Mouse (Mus musculus): ENCODE data around the gene Rhbdl1. TPM values are rescaled to one million over a fixed set of nuclear protein-coding genes. Genes with fewer than 3 reads are reported as not detected.
A peak's percentile ranks its signal among the peaks of the same experiment; 100 is the strongest.

The Rhbdl1 gene
- polyA plus RNA-seq, 1 experiment from 2014 or later: 3.1 TPM

- WGBS: 97% methylated on average over 27 of the region's 27 CpGs
- no peak for DNase-seq (ENCODE audit: low spot score)
- H3K27ac ChIP-seq: no peak overlapping the region
- 0 out of 2 replicates have a peak overlapping the region, but pooled peaks have one; percentile 76 for H3K4me3 ChIP-seq
- peaks cover 78% of the 10 kb centered on the region for H3K4me1 ChIP-seq (replicated peaks)
- no peaks in the 10 kb centered on the region for H3K9me3 ChIP-seq
- H3K27me3 ChIP-seq (ENCODE audit: insufficient read depth, poor library complexity, severe bottlenecking): peaks cover 2% of the 10 kb centered on the region; the same call in 1 of the 2 replicates
- H3K36me3 ChIP-seq: peaks cover 49% of the 10 kb centered on the region
These were observed 11.0 kb downstream of the Rhbdl1 start for GRCm38 (mm10) chr17:25825984-25826570.

- Histone ChIP-seq H3K36me3 (peaks cover 41% of the 10 kb centered on the region), H3K9me3 (no peaks in the 10 kb centered on the region), H3K27me3 (ENCODE audit: insufficient read depth, poor library complexity, severe bottlenecking) (peaks cover 10% of the 10 kb centered on the region), H3K4me1 (replicated peaks) (peaks cover 70% of the 10 kb centered on the region), H3K4me3 (peak overlapping the region; percentile 76), H3K27ac (no peak overlapping the region)
- no peak for DNase-seq (ENCODE audit: low spot score)
- WGBS: 87% methylated on average over 6 of the region's 6 CpGs
These were observed 11.8 kb downstream of the Rhbdl1 start for GRCm38 (mm10) chr17:25825311-25825710.

GRCm38 (mm10) chr17:25824362-25825142 is 12.5 kb downstream of the Rhbdl1 start:
- peaks cover 36% of the 10 kb centered on the region for H3K36me3 ChIP-seq
- WGBS: 71% methylated on average over 17 of the region's 17 CpGs
- no peak for DNase-seq (ENCODE audit: low spot score)
- peak overlapping the region; percentile 76 for H3K4me3 ChIP-seq
- no peaks in the 10 kb centered on the region for H3K9me3 ChIP-seq
- H3K27me3 ChIP-seq (ENCODE audit: insufficient read depth, poor library complexity, severe bottlenecking): peaks cover 17% of the 10 kb centered on the region
- peak overlapping the region; percentile 88 for H3K27ac ChIP-seq
- H3K4me1 ChIP-seq (replicated peaks): peaks cover 68% of the 10 kb centered on the region

- Histone ChIP-seq H3K4me1 (replicated peaks) (peaks cover 66% of the 10 kb centered on the region), H3K36me3 (peaks cover 41% of the 10 kb centered on the region), H3K27ac (peak within 1 kb of the TSS; percentile 88), H3K9me3 (no peaks in the 10 kb centered on the region), H3K27me3 (ENCODE audit: insufficient read depth, poor library complexity, severe bottlenecking) (peaks cover 28% of the 10 kb centered on the region), H3K4me3 (peak within 1 kb of the TSS; percentile 76)
- DNase-seq (ENCODE audit: low spot score): peak; percentile 80
- under 1% methylated on average over 18 of the region's 18 CpGs for WGBS
These were observed 13.6 kb downstream of the Rhbdl1 start, which contains the start of gene Wdr24 for GRCm38 (mm10) chr17:25823452-25823851. Gene Wdr24, plus strand, starts transcription at chr17:25823627.

- H3K9me3 ChIP-seq: no peaks in the 10 kb centered on the region
- H3K27me3 ChIP-seq (ENCODE audit: insufficient read depth, poor library complexity, severe bottlenecking): peaks cover 56% of the 10 kb centered on the region
- H3K27ac ChIP-seq: peak overlapping the region; percentile 26; the same call in 1 of the 2 replicates
- H3K36me3 ChIP-seq: peaks cover 30% of the 10 kb centered on the region
- H3K4me1 ChIP-seq (replicated peaks): peaks cover 24% of the 10 kb centered on the region
- peak overlapping the region; percentile 41 for H3K4me3 ChIP-seq
- peak; percentile 35 for DNase-seq (ENCODE audit: low spot score)
- 5% methylated on average over 46 of the region's 46 CpGs for WGBS
These were observed 18.0 kb downstream of the Rhbdl1 start for GRCm38 (mm10) chr17:25818851-25819780.

- no peak for DNase-seq (ENCODE audit: low spot score)
- Histone ChIP-seq H3K9me3 (no peaks in the 10 kb centered on the region), H3K27me3 (ENCODE audit: insufficient read depth, poor library complexity, severe bottlenecking) (peaks cover 67% of the 10 kb centered on the region), H3K4me1 (replicated peaks) (peaks cover 25% of the 10 kb centered on the region), H3K4me3 (no peak overlapping the region), H3K27ac (no peak overlapping the region), H3K36me3 (peaks cover 30% of the 10 kb centered on the region)
- 87% methylated on average over 11 of the region's 11 CpGs for WGBS
These were observed 19.4 kb downstream of the Rhbdl1 start for GRCm38 (mm10) chr17:25817662-25818061.

GRCm38 (mm10) chr17:25813471-25813870 is 23.6 kb downstream of the Rhbdl1 start:
- peaks cover 43% of the 10 kb centered on the region for H3K4me1 ChIP-seq (replicated peaks)
- peaks cover 22% of the 10 kb centered on the region for H3K36me3 ChIP-seq
- peak; percentile 88 for DNase-seq (ENCODE audit: low spot score)
- peak overlapping the region; percentile 28 for H3K4me3 ChIP-seq
- no peak overlapping the region for H3K27ac ChIP-seq
- H3K27me3 ChIP-seq (ENCODE audit: insufficient read depth, poor library complexity, severe bottlenecking): peaks cover 80% of the 10 kb centered on the region
- WGBS: 2% methylated on average over 20 of the region's 20 CpGs
- H3K9me3 ChIP-seq: no peaks in the 10 kb centered on the region

- peak overlapping the region; percentile 87 for H3K4me3 ChIP-seq
- H3K9me3 ChIP-seq: no peaks in the 10 kb centered on the region
These were observed 26.2 kb downstream of the Rhbdl1 start for GRCm38 (mm10) chr17:25810890-25811289.

GRCm38 (mm10) chr17:25809606-25810340 is 27.3 kb downstream of the Rhbdl1 start:
- Histone ChIP-seq H3K27me3 (ENCODE audit: insufficient read depth, poor library complexity, severe bottlenecking) (peaks cover 68% of the 10 kb centered on the region), H3K9me3 (no peaks in the 10 kb centered on the region), H3K4me1 (replicated peaks) (peaks cover 51% of the 10 kb centered on the region), H3K27ac (peak overlapping the region; percentile 97), H3K36me3 (no peaks in the 10 kb centered on the region), H3K4me3 (peak overlapping the region; percentile 87)
- DNase-seq (ENCODE audit: low spot score): peak; percentile 38
- 9% methylated on average over 25 of the region's 25 CpGs for WGBS

More at GRCm38 (mm10) chr17:25810890-25811289, 26.2 kb downstream of the Rhbdl1 start:
- 74% methylated on average over 4 of the region's 4 CpGs for WGBS
- no peak for DNase-seq (ENCODE audit: low spot score)
- H3K36me3 ChIP-seq: no peaks in the 10 kb centered on the region
- H3K27me3 ChIP-seq (ENCODE audit: insufficient read depth, poor library complexity, severe bottlenecking): peaks cover 68% of the 10 kb centered on the region
- H3K4me1 ChIP-seq (replicated peaks): peaks cover 51% of the 10 kb centered on the region
- H3K27ac ChIP-seq: no peak overlapping the region

GRCm38 (mm10) chr17:25808789-25809605 is 28.1 kb downstream of the Rhbdl1 start, which contains the start of gene Fbxl16:
Gene Fbxl16, plus strand, starts transcription at chr17:25809085.
- peak within 1 kb of the TSS; percentile 87 for H3K4me3 ChIP-seq
- H3K27ac ChIP-seq: peak within 1 kb of the TSS; percentile 97
- peaks cover 53% of the 10 kb centered on the region for H3K4me1 ChIP-seq (replicated peaks)
- H3K27me3 ChIP-seq (ENCODE audit: insufficient read depth, poor library complexity, severe bottlenecking): peaks cover 62% of the 10 kb centered on the region
- under 1% methylated on average over 95 of the region's 100 CpGs for WGBS
- H3K36me3 ChIP-seq: no peaks in the 10 kb centered on the region
- no peaks in the 10 kb centered on the region for H3K9me3 ChIP-seq
- peak; percentile 86 for DNase-seq (ENCODE audit: low spot score)

- no peaks in the 10 kb centered on the region for H3K36me3 ChIP-seq
- H3K27me3 ChIP-seq (ENCODE audit: insufficient read depth, poor library complexity, severe bottlenecking): peaks cover 57% of the 10 kb centered on the region
- DNase-seq (ENCODE audit: low spot score): no peak
- peak overlapping the region; percentile 87 for H3K4me3 ChIP-seq
- H3K4me1 ChIP-seq (replicated peaks): peaks cover 57% of the 10 kb centered on the region
- H3K27ac ChIP-seq: peak overlapping the region; percentile 97
- 39% methylated on average over 5 of the region's 5 CpGs for WGBS
- H3K9me3 ChIP-seq: no peaks in the 10 kb centered on the region
These were observed 29.1 kb downstream of the Rhbdl1 start for GRCm38 (mm10) chr17:25808028-25808427.

Measured in hindbrain, embryonic 10.5 days (tissue).